Mouse (Mus musculus): Measurements from ENCODE around the gene Abcg5.
A peak's percentile ranks its signal among the peaks of the same experiment; 100 is the strongest.

The Abcg5 gene

DNA sequence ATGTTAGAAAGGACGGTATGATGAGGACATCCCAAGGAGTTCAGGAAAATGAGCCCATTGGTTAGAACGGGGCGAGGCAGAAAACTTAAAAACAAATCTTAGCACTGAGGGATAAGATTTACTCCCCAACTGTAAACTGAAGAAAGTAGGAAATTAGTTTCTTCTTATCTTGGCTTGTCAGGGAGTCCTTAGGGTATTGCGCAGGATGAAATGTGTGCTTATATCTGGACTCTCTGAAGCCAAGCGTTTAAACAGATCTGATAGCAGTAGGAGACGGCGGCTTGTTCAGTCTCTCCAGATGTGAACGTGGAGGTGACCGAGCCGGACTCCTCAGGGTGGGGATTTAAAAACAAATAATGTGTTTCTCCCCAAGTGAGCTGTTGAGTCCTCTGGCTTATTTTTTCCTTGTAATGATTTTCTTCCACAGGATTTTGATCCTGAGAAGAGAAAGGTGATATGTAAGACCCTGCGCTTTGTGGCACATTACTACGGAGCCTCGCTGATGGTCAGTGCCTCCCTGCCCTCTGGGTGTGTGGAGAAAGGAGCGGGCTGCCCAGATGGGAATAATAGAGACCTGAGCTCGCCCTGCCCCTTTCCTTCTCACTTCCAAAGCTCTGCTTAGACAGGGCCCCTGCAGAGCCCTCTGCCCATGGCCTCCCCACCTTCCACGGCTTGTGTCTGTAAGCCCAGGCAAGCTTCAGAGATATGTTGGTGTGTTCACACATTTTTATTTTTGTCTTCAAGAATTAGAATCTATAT, 38.3 kb downstream of the Abcg5 start:
- DNase-seq, result no peak

DNA sequence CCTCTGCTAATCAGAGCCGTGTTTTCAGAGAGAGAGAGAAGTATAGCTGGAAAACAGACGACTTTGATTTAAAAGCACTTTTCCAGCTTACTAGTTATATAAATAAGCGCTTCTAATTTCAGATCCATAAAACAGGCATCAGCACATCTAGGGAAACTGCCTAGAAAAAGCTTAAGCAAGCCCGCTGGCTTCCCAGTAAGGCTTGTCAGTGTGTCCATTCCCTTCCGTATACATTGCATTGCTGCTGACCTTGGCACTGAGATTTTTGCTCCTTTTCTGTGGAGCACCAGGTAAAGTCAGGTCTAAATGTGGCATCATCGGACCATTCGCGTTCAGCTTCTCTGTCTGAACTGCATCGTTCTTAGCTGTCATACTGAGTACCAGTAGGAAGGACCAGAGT, 40.5 kb downstream of the Abcg5 start:
- no peak for DNase-seq

DNA sequence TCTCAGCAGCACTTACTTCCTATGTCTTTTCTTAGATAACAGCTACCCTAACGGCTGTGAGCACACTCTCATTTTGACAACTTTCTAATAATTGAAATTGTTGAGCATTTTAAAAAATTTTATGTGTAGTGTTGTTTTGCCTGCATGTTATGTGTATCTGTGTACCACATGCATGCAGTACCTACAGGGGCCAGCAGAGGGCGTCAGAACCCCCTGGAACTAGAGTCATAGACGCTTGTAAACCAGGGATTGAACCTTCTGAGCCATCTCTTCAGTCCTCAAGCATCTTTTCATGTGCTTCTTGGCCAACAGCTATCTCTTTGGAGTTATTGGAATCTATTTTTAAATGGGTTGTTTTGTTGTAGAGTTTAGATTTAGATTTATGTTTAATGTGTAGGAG, 40.9 kb downstream of the Abcg5 start:
- peak; percentile 71 for DNase-seq

DNA sequence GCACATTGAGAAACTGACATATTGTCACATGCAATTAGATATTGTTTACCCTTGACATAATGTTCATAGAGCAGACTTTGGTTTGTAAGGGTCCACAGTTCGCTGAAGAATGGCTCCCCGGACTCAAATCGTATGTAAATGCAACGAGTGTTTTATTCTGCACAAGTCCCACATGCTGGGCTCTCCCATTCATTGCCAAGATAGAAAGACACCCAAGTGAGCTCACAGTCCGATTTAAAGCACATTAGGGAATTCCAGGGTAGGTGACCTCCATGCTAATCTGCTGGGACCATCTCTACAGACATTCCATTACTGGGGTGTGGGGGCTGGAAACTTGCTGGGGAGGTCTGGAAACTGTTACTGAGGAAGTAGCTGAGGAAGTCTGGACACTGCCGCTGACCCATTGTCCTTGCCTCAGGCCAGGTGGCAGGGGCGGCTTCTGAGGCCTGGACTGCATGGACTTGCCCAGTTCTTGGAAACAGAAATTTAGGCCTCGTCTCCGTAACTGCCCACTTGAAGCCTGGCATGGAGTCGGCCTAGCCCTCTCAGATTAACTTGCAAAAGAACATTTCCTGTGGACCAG, 42.9 kb downstream of the Abcg5 start:
- DNase-seq, result no peak

DNA sequence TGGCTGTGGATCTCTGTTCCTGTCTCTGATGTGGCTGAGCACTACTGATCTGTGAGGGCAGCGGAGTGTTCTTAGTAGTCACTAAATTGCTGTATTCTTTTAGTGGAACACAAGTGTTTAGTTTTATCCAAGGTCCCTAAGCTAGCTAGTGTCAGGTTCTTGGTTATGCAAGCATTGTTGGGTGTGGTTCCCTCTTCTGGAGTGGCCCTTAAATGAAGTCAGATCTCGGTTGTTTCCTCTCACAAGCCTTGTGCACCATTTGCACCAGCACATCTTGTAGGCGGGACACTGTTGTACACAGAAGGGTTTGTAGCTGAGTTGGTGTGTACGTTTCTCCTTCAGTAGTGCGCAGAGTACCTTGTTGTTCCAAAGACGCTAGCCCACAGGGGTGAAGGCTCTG, 44.8 kb downstream of the Abcg5 start:
- peak; percentile 69 for DNase-seq

DNA sequence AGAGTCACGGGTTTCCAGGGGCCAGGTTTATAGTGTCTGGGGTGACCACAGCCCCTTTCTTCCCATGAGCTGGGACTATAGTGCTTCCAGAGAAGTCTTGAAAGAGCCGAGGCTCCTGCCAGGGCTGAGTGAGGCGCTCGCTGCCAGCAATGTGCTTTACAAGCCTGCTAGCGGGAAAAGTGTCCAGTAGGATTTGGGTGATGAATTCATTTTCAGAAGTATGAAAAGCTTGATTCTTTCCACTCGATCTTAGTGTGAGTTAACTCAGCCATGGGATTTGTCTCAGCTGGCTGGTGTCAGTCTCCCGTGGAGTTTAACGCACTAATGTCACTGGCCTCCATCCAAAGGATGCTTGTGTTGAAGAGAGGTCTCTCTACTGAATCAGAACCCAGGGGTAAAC, 46.5 kb downstream of the Abcg5 start:
- DNase-seq, result no peak

DNA sequence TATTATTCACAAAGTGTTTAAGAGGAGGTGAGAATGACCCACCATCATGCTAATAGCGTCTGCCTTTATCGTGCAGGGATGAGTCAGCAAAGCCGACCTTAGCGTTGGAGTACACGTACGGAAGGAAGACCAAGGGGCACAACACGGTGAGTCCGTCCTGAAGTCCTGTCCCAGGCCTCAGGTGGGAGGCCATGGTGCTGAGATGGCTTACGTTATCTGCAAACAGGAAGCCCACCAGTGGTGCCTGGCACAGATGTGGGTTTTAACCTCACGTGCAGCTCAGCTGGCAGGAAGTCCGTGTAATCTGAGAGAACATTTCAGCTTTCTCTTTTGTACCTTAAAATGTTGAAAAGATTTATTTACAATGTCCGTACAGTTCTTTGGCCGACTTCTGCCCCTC, 49.4 kb downstream of the Abcg5 start:
- no peak for DNase-seq

DNA sequence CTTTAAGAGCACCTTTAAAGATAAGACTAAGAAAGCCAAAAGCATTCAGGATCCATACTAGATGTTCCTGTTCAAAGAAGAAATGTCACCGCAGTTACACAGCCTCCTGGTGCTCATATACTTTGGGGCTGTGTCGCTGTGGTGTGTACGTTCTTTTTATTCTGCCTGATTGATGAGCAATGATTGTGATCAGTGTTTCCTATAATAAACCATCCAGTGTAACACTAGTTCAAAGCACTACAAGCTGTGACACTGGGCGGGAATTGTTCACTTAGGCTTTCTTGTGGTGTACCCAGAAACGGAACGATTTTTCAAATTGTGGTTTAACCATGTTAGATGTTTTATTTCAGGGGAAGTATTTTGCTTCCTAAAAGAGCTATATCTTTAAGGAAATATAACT, 51.0 kb downstream of the Abcg5 start:
- DNase-seq, result no peak

DNA sequence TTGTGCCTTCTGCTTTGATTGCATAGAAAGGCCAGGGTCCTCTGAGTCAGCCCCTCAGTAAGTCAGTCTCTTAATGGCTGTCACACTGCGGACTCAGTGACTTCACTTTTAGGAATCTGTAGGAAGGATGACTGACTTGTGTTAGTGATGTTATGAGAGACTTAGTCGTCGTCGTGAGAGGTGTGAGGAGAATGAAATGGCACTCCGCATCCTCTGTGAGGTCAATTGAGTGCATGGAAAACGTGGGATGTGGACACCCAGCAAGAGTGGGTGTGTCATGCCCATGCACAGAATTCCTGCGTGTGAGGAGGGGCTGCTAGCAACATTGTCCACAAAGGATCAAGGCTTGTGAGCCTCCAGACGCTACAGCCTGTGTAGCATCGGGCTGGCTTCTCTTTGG, 54.2 kb downstream of the Abcg5 start:
- DNase-seq, result no peak

DNA sequence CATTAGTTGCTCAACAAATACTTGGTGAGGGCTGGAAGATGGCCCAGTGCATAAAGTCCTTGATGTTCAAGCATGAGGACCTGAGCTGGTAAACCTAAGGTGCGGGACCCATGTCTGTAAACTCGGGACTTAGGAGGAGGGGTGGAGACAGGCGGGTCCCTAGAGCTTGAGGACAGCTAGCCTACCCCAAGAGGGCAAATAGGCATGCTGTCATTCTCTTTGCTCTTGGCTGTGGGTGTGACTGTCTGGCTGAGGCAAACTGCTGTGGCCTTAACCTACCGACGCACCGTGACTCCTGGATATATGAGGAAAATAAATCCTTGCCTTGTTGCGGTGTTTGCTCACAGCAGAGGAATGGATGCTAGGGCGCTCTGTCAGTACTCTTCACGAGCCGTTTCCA, 55.1 kb downstream of the Abcg5 start:
- DNase-seq, result no peak

DNA sequence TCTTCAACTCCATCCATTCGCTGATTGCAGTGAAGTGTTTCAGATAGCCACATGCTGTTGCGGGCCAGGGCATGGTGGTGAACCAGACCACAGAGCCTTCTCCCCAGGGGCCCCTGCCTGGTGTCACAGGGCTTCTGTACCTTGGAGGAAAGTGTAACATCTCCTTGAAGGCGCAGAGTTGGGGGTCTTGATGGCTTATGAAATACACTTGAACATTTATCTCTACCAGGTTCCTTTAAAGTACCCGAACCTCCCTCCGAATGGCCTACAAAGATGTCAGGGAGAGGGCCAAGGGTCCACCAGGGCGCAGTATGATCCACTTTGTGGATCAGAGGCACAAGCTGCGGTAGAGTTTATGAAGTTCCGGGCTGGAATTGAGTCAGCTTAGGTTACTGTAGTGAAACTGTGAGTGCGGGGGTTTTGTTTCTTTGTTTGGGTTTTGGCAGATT, 55.9 kb downstream of the Abcg5 start:
- no peak for DNase-seq

DNA sequence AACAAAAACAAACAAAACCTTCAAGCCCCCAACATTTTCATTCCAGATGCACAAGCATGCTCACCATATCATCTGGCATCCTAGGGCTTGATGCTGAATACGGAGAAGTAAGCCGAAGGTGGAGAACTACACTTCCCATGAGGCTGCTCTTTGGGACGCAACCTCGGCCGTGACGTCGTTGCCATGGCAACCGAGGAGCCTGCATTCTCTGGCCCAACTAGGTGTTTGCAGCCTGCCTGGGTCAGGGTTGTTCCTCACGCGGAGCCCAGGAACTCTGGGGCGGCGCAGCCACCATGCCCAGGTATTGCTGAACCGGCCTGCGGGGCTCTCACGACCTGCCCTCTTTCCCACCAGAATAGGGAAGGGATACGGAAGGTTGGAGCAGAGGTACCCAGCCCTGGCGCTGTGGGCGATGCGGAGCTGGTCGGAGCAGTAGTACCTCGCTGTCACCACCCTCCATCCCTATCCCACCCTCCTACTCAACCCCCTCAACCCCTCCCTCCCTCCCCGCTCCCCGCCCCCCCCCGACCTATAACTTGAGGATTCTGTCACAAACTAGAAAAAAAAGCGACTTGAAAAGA, 56.4 kb downstream of the Abcg5 start, which contains the start of gene Dync2li1:
Gene Dync2li1, plus strand, starts transcription at position 221 of the 581 bp plus-strand sequence.
- peak; percentile 96 for DNase-seq

DNA sequence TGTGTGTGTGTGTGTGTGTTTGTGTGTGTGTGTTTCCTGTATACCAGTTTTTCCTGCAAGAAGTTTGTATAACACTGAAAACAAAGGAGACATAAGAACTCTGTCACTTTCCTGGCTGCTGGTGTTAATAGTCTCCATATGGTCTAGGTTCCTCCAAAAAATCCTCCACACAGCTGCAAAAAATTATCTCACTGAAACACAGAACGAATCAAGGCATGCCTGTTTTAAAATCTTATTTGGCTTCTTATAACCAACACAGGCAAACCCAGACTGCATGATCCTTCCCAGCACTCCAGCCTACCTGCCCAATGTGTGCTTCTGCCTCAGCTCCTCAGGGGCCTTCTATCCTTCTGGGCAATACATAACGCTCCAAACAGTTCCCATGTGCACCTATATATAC, 59.9 kb downstream of the Abcg5 start:
- no peak for DNase-seq

DNA sequence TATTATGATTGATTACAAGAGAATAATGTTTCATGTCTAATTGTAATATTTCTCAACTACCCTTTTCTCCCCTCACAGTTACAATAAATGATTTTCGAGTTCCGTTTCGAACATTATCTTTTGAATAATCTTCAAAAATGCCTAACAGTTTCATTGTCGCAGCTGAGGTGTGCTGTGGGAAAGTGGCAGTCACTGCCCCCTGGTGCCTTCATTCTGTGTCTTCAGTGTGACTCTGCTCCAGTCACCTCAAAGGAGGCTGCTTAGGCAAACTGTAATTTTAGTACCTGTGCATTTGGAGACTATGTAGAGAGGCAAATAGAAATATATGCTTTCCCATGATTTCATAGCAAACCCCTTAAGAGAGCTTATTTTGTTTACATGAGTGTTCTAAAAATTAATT, 60.8 kb downstream of the Abcg5 start:
- no peak for DNase-seq

DNA sequence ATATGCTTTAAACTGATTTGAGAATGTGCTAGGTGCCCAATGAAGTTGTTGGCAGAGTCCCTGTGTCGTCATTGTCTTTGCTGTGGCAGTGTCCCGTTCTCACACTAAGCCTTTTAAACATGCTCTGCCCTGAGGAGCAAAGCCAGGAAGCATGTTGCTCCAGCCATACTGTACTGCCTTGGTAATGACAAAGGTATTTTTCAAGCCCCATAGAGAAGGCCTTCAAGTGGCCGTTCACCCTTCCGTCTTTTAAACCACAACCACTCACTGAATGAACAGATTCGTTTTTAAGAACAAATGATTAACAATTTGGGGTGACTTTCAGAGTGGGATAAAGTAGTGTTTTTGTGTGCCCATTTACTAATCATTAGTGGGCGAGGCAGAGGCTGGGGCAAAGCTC, 61.6 kb downstream of the Abcg5 start:
- DNase-seq, result no peak

DNA sequence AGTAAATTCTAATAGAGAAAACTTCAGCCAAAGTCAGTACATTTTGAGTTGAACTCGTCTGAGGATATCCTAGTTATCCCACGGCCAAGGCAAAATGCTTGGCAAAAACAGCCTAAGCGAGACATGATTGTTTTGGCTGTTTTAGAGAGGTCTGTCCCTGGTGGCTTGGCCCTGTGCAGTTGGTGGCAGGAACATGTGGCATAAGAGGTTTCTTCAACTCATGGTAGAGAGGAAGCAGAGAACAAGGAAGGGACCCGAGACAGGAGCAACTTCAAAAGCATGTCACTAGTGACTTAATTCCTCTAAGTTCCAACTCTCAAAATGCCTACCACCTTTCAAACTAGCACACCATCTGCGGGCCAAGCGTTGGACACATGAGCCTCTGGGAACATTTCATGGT, 62.2 kb downstream of the Abcg5 start:
- DNase-seq, result no peak

DNA sequence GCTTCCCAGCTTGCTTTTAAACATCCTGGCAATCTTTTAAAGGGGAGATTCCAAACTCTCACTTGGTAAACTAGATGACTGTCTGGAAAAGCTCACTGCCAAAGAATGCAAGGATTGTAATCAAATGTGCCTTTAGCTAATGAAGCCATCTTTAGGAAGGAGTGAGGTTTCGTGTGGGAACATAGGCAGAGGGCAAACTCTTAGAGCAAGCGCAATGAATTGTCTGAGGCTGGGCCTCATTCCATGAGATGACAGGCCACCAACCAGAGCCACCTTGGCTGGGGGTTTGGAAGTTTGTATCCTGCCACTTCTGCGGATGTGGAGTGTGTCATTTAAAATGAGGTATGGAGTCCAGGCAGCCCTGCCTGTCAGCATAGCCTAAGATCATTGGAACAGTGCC, 62.7 kb downstream of the Abcg5 start:
- DNase-seq, result no peak

DNA sequence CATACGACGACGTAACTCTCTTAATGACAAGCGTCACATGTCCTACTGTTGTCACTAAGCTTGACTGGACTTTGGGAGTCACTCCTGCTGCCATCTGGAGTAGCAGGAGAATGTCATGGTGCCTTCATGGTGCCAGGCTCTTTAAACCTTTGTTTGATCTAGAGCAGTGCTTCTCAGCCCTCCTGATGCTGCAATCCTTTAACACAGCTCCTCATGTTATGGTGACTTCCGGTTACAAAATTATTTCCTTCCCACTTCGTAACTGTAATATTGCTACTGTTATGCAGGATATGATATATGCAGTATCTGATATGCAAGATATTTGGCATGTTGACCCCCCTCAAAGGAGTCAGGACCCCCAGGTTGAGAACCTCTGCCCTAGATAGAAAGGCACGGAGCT, 63.7 kb downstream of the Abcg5 start:
- no peak for DNase-seq

DNA sequence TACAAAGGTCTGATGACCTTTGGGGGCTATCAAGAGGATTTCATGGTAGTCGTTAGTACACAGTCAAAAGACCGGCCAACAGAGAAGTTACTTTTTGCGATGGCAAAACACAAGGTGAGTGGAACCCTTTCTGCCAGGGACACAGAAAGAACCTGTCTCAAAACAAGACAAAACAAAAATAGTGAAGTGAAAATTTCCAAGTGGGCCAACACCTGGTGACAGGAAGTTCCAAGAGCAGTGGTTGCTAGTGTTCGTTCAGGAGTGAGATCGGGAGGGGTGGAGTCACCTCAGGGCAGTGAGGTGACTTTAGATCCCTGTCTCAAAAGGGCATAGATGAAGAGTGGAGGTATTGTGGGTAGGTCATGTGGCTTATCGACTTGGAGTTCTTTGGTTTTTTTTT, 64.9 kb downstream of the Abcg5 start:
- no peak for DNase-seq

DNA sequence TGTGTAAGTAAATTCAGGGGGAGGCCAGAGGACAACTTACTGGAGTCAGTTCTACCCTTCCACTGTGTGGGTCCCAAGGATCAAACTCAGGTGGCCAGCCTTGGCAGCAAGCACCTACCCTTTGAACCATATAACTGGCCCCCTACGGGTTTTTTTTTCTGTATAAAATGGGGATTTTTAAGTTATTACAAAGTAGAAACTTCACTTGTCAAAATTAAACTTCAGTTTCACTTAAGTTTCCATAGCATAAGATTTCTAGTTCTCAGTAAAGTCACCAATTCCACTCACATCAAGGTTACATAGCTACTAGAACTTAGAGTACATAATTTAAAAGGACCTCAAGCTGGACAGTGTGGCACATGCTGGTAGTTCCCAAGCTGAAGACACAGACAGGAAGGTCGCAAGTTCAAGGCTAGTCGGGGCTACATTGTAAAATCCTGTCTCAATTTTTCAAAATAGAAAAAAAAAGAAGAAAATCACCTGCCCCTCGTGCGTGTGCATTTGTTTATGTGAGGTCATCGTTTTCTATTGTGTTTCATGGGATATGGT, 66.2 kb downstream of the Abcg5 start:
- no peak for DNase-seq

DNA sequence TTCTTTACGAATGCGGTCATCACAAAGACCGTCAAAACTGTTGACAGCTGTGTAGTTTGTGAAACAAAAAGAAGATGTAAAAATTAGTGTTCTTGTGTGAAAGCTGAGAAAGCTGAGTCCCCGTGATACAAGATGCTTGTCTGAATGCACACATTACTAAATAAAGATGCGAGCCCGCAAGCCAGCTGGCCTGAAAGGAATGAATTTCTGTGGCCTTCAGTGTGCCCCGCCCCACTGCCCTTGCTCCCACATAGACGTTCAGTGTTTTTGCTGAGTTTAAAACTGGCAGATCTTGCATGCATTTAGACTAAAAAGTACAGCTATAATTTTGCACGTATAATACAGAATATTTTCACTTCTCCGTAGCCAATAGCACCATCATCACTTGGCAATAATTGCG, 67.0 kb downstream of the Abcg5 start:
- DNase-seq, result no peak

DNA sequence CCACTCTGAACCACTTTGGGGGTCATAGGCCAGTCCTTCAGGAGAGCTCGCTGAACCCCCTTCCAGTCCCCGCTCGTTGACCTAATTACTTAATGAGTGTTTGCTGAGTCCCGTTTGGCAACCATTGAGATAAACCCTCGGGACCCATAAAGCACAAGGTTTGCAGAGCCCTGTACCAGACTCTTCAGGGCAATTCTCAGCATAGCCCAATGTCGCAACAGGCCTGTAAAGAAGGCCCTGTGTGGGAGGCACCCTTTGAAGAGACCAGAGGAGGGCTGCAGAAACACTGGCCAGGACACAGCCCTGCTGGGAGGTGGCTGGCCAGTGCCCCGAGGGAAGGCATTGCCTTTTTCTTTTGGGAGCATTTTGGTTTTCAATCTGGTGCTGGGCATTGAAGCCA, 70.8 kb downstream of the Abcg5 start:
- DNase-seq, result peak; percentile 61

DNA sequence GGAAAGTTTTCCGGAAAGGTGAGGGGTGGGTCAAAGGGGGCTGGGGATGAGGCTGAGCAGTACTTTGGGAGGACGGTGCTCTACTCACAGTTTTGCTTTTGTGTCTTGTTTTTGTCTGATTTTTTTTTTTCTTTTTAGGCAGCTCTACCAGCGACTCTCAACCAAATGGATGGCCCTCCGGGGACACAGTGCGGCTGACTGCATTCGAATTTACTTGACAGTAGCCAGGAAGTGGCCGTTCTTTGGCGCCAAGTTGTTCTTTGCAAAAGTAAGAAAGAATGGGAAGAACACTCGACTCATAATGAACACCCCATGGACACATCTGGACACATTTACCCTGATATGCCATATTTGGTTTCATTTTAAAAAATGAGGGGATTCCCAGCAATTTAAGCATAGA, 71.3 kb downstream of the Abcg5 start:
- DNase-seq, result no peak

DNA sequence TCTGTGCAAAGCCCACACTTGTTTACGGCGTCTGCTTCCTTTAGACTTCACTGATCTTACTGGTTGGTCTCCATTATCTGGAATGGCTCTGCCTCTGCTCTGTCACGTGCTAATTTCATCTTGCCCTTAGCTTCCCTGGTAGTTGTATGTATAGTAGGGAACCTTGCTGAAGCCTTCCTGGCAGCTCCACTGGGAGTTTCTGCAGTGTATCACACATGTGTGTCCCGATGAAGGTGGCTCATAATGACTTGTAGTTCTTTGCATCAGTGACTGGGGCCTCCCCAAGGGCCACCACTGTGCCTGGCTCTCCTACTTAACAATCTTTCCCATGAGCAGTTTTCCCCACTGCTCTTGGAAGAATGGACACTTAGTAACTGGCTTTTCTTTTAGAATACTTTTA, 74.2 kb downstream of the Abcg5 start:
- DNase-seq, result no peak
